Mouse (Mus musculus) urinary bladder, postnatal 36 days (tissue): Measurements from ENCODE around the gene Tgfbr3.

Experiments used
- DNase-seq, 2 experiments: peaks; one replicate each; pipeline ENCODE4 v3.0.0; 2022; ENCODE audit warnings: low spot score in 2 of 2, mixed read lengths in 1 of 2

The Tgfbr3 gene

GRCm38 (mm10) chr5:107079146-107079638, 210.2 kb downstream of the Tgfbr3 start:
- DNase-seq = no peak

GRCm38 (mm10) chr5:107078361-107078760, 211.1 kb downstream of the Tgfbr3 start:
- no peak for DNase-seq

GRCm38 (mm10) chr5:107077900-107078299, 211.5 kb downstream of the Tgfbr3 start:
- DNase-seq = no peak

- no peak for DNase-seq
Observed at GRCm38 (mm10) chr5:107074980-107075583, 214.3 kb downstream of the Tgfbr3 start.

GRCm38 (mm10) chr5:107074350-107074749, 215.1 kb downstream of the Tgfbr3 start:
- no peak for DNase-seq

DNA sequence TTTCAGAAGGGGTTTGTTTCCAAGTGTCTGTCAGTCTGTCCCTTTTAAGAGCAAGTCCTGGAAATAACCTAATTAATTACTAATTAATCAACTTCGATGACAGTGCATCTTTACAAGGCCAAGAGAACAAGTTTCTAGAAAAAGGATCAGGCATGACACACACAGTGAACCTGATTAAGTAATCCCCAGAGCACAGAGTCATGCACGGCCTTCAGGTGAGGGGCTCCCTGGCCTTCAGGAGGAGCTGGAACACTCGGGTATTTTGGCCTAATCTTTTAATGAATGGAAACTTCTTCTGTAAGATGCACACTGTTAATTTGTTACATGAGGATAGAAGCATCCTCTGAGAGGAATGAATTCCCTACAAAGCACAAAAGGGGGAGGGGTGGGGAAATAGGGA, 215.9 kb downstream of the Tgfbr3 start:
- no peak for DNase-seq

DNA sequence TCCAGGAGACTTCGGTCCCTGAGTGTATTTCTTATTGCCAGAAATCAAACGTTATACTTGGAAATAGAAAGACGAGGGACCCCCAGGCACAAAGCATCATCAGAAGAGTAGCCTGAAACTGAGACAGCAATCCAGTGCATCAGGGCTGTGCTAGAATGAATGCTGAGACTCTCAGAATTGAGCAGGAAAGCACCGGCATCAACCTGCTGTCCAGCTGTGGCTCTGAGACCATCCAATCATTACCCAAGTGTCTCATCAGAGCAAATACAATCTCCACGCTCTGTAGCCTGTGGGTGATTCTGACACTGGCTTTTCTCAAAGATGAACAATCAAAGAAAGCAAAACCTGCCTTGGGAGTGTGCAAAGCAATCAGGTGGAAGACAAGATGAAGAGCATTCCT, 221.3 kb downstream of the Tgfbr3 start:
- no peak for DNase-seq

- DNase-seq = no peak
Observed at GRCm38 (mm10) chr5:107067531-107067930, 221.9 kb downstream of the Tgfbr3 start.

DNA sequence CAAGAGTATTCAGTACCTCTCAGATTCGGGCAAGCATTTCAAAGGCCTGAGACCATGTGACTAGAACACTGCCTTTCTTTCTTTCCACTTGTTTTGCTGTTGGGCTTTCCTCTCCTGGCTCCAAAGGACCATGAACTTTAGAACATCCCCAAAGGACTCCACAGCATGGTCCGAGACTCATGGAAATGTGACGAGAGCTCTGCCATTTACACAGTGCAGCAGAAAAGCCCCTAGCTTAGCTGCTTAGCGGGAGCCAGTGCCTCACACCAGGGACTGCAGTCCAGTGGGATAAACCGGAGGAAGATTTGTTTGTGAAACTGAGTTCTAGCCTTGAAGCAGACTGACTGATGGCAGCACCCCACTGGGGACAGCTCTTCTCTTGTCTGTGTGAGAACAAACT, 224.5 kb downstream of the Tgfbr3 start:
- no peak for DNase-seq

- no peak for DNase-seq
Observed at GRCm38 (mm10) chr5:107062229-107062852, 227.1 kb downstream of the Tgfbr3 start.

- no peak for DNase-seq
Observed at GRCm38 (mm10) chr5:107059514-107059913, 229.9 kb downstream of the Tgfbr3 start.

- no peak for DNase-seq
Observed at GRCm38 (mm10) chr5:107058642-107059041, 230.8 kb downstream of the Tgfbr3 start.
